Mouse (Mus musculus) CD4-positive, CD25-positive, alpha-beta regulatory T cell, adult 2 months (primary cell): Measurements from ENCODE around the gene Asprv1.

Experiments used
- DNase-seq: peaks from one replicate; pipeline ENCODE4 v3.0.0-alpha.2; 2012; ENCODE audit warnings: low read depth, low spot score

The Asprv1 gene

DNA sequence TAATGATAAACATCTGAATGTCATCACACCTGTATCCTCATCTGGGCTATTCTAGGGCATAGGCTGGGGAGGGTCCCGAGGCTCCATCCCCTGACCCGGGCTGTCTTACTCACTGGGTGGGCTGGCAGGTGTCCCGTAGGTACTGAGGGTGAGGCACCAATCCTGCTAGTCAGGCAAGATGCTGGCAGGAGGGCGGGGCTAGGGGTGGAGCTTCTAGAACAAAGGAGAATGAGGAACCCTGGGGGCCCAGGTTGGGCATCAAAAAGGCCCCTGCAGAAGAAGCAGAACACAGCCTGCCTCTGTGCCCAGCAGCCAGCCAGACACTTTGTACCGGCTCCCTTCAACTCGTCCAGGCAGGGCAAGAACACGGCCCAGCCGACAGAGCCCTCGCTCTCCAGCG, at the start of gene Asprv1:
TSS of gene Asprv1 (plus strand) at position 219 of the 400 bp plus-strand sequence.
- no peak for DNase-seq

DNA sequence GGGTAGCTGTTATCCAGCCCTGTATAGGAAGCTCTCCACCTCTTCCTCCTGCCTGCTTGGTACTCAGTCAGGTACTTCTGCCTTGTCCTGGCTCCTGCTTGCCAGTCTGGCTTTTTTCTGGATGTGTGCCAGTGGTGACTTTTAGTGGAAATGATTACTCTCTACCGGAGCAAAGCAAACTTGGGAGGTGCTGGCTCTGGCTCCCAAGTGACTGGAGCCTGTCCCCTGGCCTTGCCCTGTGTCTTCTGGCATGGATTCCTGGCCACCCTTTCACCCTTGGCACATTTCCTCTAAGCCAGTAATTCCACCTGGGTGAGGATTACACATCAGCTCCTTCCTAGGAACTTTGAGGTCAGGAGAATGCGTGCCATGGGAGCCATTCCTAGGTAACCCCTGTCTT, 49.6 kb upstream of the Asprv1 start:
- DNase-seq = no peak

DNA sequence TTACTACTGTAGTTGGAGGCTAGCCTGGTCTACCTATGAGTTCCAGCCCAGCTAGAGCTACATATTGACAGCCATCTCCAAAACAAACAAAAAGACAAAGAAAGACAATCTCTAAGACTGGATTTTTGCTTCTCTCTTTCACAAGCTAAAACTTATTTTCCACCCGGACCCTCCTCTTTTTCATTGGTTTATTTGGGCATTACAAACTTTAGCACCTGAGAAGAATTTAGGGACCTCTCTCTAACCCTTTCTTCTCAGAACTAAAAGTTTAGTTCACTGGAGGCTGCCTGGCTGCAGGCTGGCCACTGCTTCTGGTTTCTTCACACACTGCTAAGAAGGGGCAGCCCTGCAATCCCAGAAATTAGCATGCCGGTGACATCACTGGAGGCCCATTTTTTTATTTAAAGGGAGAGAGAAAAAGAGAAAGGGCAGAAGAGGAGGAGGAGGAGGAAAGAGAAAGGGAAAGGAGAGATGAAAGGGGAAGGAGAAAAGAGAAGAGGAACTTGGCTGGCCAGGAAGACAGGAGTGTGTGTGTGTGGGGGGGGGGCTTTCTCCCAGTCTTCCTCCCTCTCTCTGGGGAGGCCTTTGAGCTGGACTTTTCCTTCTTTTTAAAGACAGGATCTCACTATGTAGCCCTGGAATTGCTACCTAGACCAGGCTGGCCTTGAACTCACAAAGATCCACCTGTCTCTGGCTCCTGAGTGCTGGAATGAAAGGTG, 48.7 kb upstream of the Asprv1 start:
- DNase-seq = no peak

DNA sequence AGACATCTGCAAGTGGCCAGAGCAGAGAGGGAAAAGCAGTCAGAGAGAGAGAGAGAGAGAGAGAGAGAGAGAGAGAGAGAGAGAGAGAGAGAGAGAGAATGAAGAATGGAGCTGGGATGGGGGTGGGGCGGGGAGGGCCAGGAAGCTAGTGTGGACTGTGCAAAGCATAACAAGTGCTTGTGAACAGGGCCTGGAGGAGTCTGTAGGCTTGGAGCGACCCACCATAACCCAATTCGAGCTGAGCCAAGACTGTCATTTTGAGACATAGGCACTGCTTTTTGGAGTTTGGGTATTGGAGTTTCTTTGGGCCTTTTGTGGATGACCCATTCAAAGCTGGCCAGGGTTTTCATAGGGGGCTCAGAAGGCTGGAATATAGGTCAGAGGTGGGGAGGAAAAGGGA, 48.0 kb upstream of the Asprv1 start:
- DNase-seq = no peak

DNA sequence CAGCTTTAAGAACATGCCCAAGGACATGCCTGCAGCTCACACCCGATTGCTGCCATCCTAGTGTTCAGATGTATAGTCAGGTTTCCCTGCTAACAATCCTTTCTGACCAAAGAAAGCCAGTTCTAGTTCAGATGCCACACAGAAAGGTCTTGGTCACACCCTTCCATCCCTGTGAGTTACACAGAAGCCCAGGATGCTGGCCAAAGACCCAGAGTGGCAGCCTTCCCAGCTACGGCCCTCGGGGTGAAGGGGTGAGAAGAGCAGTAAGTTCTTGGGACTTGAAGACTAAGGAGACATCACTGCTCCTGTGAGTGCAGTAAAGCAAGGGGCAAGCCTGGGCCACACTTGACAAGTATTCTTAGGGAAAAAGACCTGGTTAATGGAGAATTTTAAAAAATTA, 44.8 kb upstream of the Asprv1 start:
- no peak for DNase-seq

DNA sequence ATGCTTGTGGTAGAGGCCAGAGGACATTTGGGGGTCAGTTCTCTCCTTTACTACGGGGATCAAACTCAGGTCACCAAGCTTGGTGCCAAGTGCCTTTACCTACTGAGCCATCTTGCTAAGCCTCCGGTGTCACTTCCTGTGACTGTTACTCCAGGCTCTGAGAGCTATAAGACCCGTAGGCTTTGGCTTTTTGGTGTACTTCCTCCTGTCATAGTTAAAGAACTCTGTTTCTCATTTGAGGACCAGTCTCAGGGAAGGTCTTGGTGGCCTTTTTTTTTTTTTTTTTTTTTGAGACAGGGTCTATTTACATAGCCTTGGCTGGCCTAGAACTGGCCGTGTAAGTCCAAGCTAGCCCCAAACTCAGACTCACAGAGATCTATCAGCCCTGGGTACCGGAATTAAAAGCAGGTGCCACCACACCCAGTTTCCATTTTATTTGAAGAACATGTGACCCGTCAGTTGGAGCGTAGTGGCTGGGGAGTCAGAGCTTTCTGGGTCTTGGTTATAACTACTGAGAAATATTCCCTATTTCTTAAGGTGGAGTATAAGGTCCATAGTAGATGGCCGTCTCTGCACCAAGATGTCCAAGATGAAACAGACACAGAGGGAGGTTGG, 44.3 kb upstream of the Asprv1 start:
- DNase-seq = peak; percentile 67

DNA sequence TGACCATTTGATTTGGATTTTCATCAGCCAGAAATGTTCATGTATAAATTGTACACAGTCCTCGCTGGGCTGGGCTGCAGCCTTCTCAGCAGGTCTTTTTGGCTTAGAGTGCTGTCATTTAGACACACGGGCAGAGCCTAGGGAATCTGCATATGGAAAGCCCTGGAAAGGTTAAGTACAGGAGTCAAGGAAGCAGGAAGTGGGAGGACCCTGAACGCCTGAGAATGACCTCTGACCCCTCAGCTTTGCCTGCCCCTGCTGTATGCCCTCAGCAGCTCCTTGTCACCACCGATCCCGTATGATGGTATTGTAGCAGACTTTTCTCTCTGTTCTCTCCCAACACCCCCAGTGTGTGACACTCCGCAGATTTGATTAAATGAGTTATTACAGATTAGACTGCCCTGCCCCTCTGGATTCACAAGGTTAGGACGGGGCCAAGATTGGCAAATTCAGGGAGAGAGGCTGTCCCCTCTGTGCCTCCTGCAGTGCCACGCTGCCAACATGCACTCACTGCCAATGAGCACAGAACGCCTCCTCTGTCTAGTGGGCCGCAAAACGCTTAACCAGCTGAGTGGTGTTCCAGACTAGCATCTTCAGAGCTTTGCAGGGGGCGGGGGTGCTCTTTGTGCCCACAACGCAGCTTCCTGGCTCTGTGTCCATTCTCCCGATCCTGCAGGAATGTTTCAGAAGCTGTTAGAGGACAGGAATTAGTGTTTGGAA, 43.5 kb upstream of the Asprv1 start:
- DNase-seq = peak; percentile 51

DNA sequence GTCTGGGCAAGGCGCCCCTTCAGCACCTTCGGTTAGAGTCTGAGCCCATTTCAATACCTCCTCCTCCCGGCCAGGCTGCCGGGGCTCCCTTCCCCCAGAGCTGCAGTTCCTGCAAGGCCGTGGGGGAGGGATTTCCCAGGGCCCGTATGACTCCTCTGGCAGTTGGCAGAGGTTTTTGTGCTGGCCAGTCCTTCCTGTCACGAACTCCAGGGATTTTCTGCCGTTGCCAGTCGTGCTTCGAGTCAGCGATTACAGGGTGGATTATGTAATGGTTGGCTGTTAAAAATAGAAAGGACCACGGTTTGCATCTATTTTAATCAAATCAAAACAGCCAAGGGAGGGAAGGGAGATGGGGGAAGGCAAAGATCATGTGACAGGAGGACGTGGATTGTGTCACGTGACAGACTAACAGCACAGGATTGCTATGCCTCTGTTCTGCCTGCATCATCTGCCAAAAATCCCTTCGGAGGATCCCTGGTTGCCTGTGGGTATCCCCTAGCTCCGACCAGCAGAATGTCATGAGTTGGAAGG, 42.8 kb upstream of the Asprv1 start:
- peak; percentile 74 for DNase-seq

DNA sequence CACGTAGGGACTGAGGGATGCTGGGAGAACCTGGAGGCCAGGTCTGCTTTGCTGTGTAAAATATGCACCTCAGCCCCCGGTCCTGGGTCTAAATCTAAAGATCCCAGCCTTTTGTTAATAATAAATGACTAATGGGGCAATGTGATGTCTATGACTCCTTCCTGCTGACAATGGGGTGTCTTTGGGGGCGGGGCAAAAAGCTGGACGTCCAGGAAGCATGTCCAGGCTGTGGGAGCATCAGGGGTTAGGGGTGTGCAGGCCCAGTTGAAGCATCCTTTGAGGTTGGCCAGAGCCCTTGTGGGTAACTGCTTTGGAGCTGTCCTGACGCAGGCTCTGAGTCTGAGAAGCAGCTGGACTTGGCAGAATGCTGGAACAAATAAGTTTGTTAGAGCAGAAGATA, 41.9 kb upstream of the Asprv1 start:
- no peak for DNase-seq

DNA sequence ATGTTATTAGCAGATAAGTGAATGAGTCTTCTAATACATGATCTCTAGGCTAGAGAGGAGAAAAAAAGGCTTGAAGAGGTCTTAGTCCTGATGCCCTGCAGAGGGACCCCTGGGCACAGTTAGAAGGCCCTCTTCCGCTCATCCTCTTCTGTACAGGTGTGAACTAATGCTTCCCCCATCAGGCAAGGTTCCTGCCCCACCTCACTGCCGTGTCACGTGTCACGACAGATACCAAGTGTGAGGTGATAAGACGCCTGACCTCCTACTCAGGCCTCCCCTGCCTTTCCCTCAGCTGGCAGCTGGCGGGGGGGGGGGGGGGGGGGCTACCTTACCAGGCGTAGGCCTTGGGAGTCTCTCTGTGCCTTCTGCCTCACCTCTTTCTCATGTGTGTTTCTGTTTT, 39.5 kb upstream of the Asprv1 start:
- peak; percentile 37 for DNase-seq

DNA sequence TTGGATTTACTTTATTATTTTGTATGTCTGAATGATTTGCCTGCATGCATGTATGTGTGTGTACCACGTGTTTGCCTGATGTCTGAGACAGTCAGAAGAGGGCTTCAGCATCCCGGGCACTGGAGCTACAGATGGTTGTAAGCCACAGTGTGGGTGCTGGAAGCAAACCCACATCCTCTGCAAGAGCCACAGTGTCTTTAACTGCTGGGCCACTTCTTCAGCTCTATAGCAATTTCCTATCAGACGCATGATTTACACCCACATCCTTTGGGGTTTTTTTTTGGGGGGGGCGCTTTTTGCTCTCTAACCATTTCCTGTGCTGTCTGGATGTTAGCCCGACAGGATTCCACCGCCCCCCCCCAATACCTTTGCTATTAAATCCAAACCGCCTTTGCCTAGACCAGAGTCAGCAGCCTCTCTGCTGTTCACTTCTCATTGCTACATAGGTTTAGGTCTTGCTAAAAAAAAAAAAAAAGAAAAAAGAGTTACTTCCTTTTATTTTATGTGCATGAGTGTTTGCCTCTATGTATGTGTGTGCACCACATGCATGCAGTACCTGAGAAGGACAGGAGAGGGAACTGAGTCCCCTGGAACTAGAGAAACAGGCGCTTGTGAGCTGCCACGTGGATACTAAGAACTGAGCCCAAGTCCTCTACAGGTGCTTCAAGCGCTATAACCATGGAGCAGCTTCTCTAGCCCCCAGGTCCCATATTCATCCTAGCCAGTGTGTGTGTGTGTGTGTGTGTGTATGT, 34.6 kb upstream of the Asprv1 start:
- DNase-seq = peak; percentile 80

DNA sequence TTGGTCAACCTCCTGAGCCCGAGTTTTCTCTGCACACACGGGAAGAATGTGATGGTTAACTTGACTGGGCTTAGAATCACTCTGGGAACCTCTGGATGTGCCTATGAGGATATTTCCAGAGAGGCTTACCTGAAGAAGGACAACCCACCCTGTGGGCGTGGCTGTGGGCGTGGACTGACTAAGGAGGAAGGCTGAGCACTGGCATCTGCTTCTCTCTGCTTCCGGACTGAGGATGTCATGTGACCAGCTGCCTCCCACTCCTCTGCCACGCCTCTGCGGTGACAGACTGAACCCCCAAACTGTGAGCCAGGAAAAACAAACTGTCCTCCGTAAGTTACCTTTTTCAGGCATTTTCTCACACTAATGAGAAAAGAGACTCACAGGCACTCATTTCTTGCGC, 33.3 kb upstream of the Asprv1 start:
- DNase-seq = no peak

DNA sequence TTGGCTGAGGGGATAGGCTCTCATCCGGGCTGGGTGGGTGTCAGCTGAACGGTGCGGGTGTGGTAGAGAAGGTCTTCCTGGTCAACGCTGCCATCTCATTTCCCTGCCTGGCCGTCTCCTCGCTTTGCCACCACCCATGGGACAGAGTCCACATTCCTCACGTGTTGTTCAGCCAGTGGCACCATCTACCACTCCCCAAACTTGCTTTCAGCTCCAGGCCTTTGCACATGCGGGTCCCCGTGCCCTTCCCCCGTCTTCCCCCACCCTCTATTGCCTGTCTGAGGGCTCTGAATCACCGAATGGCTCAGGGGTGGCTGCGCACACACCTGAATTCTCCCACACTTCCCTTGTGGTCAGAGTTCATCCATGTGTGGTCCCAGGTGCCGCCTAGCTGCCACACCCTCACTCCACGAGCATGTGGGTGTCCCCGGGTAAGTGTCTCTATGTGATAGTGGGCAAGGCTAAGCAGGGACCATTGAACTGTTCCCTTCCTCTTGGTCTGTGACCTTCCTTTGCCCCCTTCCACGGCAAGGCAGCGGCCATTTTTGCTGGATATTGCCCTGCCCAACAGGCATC, 32.0 kb upstream of the Asprv1 start:
- DNase-seq = no peak

DNA sequence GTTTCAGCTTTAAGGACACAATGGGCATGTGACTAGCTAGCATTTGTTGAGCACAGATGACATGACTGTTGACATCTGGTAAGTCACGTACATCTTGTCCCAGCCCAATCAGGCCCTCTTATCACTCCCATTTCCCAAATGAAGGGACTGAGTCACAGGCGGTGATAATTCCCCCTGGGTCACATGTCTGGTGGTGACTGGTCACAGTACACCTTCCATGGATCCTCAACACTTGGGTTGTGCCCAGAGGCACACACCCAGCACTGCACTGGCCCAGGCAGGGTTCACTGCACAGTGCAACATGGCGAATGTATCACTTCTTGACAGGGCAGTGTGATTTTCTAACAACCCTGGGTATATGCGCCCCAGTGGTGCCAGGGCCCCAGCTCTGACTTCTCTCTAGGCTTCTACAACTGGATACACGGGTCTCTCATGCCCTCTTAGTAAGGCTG, 29.2 kb upstream of the Asprv1 start:
- DNase-seq = no peak

DNA sequence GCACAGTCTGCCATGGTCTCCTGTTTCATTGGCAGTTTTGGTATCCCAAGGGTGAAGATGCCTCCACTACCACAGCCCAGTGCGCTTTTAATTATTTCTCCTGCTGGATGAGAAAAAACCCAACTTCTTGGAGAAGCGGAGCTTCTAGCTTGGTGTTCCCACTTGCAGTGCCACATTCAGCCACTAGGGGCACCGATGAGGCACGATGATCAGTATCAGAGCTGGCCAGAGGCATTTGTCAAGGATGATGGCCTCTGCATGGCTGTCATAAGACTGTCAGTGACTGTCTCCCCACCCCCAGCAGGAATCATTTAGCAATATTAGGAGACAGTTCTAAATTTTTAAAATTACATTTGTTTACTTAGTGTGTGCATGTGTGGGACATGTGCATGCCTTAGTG, 28.8 kb upstream of the Asprv1 start:
- DNase-seq = peak; percentile 85

DNA sequence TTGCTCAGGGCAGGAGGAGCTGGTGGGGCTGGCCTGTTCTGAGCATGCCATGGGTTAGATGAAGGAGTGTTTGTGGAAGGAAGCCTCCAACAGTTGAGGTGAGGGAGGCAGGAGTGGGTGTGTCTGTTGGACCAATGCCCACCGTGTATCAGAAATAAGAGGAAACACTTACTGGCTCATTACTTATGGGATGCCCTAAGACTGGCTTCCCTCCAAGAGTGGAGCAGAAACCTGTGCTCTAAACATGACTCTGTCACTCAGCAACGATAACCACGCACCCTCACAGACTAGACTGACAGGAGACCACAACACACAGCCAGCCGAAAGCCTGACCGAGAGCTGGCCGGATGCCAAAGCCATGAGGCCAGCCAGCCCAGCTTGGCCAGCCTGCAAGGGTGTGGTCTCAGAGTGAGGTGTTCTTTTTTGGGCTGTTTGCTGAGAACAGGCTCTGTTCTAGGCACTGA, 28.0 kb upstream of the Asprv1 start:
- DNase-seq = peak; percentile 78

DNA sequence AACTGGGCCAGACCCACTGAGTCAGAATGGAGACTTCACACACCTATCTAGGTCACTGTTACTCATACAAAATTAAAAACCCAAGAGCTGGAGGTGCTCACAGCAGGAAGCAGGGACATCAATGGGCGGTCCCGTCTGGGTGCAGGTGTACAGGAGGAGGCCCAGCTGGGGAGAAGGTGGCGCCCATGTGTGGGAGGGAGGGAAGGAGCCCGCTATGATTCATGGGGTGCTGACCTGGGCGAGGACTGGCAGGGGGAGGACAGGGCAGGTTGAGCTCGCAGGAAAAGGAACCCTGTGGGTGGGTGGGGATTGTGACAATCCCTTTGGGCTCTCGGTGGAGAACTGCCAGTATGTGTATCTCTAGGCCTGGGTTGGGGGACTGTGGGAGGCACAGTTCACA, 22.7 kb upstream of the Asprv1 start:
- DNase-seq = peak; percentile 73

DNA sequence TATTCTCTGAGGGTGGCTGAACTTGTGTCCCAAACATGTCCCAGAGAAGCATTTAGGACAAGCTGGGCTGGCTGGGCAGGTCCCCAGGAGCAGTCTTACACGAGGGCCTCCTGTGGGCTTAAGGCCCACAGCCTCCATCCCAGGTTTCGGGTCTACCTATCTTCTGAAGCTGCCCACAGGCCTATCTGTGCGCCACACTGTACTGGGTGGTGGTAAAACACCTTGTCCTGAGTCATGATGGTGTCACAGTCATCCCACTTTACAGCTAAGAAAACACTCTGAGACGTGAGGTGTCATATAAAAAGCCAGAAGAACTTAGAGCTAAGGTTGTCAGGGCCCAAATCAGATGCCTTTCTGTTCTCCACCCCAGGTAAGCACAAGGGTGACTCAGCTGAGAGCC, 21.7 kb upstream of the Asprv1 start:
- DNase-seq = no peak

DNA sequence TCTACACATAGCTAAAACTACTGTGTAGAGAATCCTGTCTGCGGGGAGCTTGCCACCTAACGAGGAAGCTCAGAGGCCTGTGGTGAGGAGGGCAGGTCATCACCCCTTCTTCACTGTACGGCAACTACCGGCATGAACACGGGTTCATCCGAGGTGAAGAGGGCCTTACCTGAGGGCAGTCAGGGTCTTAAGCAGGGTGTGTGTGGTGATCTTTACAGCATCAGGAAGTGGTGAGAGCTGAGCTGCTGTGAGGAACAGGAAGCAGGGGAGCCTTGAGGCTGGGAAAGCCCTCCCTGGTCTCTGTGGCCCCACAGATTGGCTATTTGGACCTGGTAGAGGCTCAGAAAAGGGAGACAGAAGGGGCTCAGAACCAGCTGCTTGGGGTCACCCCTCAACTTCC, 20.5 kb upstream of the Asprv1 start:
- peak; percentile 75 for DNase-seq

DNA sequence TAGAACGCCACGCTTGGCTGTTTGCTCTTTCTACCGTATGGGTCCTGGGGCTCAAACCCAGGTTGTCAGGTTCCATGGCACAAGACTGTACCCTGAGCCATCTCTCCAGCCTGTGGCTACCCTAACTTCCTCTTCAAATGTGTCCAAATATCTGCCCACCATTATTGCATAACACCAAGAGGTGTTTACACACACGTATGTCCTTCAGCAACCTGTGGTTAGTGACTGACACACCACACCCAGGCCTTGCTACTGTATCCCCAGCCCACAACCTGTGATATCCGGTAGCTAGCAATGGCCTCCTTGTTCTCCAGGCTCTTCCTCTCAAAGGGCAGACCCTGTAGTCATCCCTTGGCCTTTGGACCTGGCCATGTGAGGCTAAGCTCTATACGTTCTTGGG, 18.7 kb upstream of the Asprv1 start:
- no peak for DNase-seq

DNA sequence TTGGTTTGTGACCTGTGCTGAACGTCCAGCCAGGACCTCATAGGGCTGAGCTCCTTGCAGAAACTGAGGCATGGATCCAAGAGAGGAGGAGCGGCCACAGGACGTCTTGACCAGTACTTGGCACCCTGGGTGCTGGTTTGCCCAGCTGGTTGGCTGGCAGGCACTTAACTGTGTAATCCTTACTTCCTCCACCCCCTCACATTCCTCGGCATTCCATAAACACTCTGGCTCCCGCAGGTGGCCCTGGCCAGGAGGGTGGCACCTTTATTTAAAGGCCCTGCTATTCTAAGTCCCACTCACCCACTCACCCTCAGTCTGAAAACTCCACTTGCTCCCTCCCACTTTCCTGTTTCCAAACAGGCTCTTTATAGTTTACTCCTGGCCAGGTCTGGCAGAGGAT, 17.2 kb upstream of the Asprv1 start:
- DNase-seq = no peak
